Mouse (Mus musculus) lung, postnatal 0 days (tissue): ENCODE results near the gene Edar. TPM values are rescaled to one million over a fixed set of nuclear protein-coding genes. Genes with fewer than 3 reads are reported as not detected.

ENCODE experiments used
- ATAC-seq: fragments of 200-750 bp; cut with Nextera tagmentation; 2 replicates; pipeline ENCODE4 v1.8.0; 2017; ENCODE audit warnings: moderate library complexity
- DNase-seq: peaks from one replicate; pipeline ENCODE4 v3.0.0-alpha.2; 2016; ENCODE audit warnings: low spot score
- H3K27ac ChIP-seq: fragments of 300-500 bp; sonication (generic); 2 replicates; pipeline ENCODE4 v1.5.1; 2014; ENCODE audit warnings: antibody characterized with exemption, mild to moderate bottlenecking, low read length, mixed read lengths
- H3K27me3 ChIP-seq: fragments of 300-500 bp; sonication (generic); replicated peaks from 2 replicates; pipeline ENCODE4 v1.6.1; 2014; ENCODE audit warnings: low read length, mixed read lengths; ENCODE audit not compliant: insufficient read depth
- H3K36me3 ChIP-seq: fragments of 300-500 bp; sonication (generic); 2 replicates; pipeline ENCODE4 v1.6.1; 2014; ENCODE audit warnings: low read length, mixed read lengths; ENCODE audit not compliant: insufficient read depth
- H3K4me1 ChIP-seq: fragments of 300-500 bp; sonication (generic); 2 replicates; pipeline ENCODE4 v1.6.1; 2014; ENCODE audit warnings: antibody characterized with exemption, low read depth, low read length, mixed read lengths; ENCODE audit not compliant: insufficient read depth
- H3K4me2 ChIP-seq: fragments of 300-500 bp; sonication (generic); replicated peaks from 2 replicates; pipeline ENCODE4 v1.6.1; 2014; ENCODE audit warnings: low read depth, mild to moderate bottlenecking, low read length, moderate library complexity, mixed read lengths
- H3K4me3 ChIP-seq: fragments of 300-500 bp; sonication (generic); 2 replicates; pipeline ENCODE4 v1.5.1; 2014; ENCODE audit warnings: low read depth, low read length
- H3K9ac ChIP-seq: fragments of 300-500 bp; sonication (generic); replicated peaks from 2 replicates; pipeline ENCODE4 v1.6.1; 2014; ENCODE audit warnings: low read depth, mild to moderate bottlenecking
- H3K9me3 ChIP-seq: fragments of 300-500 bp; sonication (generic); 2 replicates; pipeline ENCODE4 v1.6.1; 2016; ENCODE audit warnings: low read length, mixed read lengths
- CTCF ChIP-seq: IDR thresholded peaks from 2 replicates; pipeline ENCODE4 v1.5.1; 2016; ENCODE audit warnings: antibody characterized with exemption, mild to moderate bottlenecking
- EP300 ChIP-seq: IDR thresholded peaks from 2 replicates; pipeline ENCODE4 v1.6.1; 2016; ENCODE audit warnings: antibody characterized with exemption, mild to moderate bottlenecking, control low read depth
- WGBS: fragments of 180-500 bp; shearing (Covaris S2); extraction: QIAGEN DNeasy Blood & Tissue Kit; methylation state at CpG from one replicate; pipeline ENCODE4 v1.1.7; 2014; 5-methylcytosine and 5-hydroxymethylcytosine counted together
- polyA plus RNA-seq: library from polyadenylated mRNA; unstranded; fragments of >200 nt; fragmentation: Nextera tagmentation; extraction: Ambion mirVana; gene quantifications from 2 replicates; pipeline ENCODE4 v1.2.1, GENCODE M21; 2015

Edar gene
- polyA plus RNA-seq, 1 experiment from 2014 or later, result 0.51 TPM

DNA sequence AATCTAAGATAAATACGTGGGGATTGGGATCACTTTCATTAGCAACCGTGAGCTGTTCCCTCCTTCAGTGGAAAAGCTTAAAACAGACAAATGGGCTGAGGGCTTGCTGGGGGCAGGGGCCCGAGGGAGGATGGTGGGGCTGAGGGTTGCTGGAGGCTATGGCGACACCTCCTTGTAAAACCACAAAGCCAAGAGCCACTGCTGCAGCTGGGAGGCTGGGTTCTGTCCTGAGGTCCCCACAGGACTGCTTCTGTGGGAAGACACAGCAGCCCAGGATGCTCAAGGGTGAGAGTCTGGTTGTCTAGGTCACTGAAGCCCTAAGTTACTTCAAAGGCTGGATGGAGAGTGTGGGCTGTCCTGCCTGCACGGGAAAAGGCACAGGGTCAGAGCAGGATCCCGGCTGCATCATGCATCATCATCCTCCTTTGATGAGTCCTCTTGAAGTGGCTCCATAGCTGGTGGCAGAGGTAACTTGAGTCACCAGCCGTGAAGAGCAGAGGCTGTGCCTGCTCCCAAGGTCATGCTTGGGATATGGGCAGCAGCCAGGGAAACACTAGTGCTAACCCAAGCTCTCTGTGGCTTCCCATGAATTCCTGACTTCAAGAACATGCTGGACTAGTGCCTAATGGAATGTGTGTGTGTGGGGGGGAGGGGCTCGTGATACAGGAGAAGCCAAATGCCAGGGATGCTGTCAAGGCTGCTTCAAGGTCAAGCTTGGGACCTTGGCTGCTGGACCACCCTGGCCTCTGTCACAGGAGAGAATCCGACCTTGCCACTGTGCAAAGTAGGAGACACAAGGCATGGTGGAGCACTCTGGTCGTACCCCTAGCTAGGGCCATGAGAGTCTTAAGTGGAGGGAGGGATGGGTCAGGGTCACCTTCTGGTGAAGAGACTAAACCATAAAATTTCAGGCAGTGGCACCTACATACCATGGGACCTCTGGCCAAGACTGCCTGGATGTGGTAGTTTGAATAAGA lies 22.7 kb downstream of the Edar start:
- TF ChIP-seq CTCF, result no peak
- TF ChIP-seq EP300, result no peak
- Histone ChIP-seq H3K4me2 (no peak overlapping the region; the same call in 1 of the 2 replicates), H3K27me3 (no peaks in the 10 kb centered on the region), H3K4me3 (no peak overlapping the region), H3K36me3 (no peaks in the 10 kb centered on the region), H3K4me1 (no peaks in the 10 kb centered on the region), H3K9me3 (no peaks in the 10 kb centered on the region), H3K27ac (no peak overlapping the region), H3K9ac (no peak overlapping the region)
- DNase-seq (no peak), ATAC-seq (peak; percentile 56)
- whole genome bisulfite sequencing, result 24% methylated on average over 10 of the region's 10 CpGs

DNA sequence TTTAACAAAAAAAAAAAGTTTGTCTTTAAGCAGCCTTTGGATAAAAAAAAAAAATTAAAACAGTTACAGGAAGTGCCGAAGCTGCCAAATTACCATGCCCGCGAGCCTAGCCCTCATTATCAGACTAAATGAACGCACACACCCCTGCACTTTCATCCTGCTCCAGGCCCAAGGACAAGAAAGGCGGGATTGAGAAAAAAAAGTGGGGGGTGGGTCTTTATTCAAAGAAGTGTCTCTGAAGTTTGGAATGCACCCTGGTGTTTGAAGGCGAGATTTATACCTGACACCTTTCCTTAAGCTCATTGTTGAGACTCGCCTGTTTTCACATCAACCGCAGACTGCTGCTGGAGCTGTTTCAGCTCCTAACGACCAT lies 23.4 kb downstream of the Edar start:
- H3K4me2 ChIP-seq, result no peak overlapping the region; the same call in 1 of the 2 replicates
- H3K9me3 ChIP-seq, result no peaks in the 10 kb centered on the region
- ATAC-seq (no peak), DNase-seq (peak; percentile 21)
- no peaks in the 10 kb centered on the region for H3K36me3 ChIP-seq
- WGBS, result 3% methylated on average over 9 of the region's 9 CpGs
- no peak for TF ChIP-seq EP300
- TF ChIP-seq CTCF, result no peak
- no peaks in the 10 kb centered on the region for H3K4me1 ChIP-seq
- H3K4me3 ChIP-seq, result no peak overlapping the region
- no peaks in the 10 kb centered on the region for H3K27me3 ChIP-seq
- no peak overlapping the region for H3K9ac ChIP-seq
- no peak overlapping the region for H3K27ac ChIP-seq

DNA sequence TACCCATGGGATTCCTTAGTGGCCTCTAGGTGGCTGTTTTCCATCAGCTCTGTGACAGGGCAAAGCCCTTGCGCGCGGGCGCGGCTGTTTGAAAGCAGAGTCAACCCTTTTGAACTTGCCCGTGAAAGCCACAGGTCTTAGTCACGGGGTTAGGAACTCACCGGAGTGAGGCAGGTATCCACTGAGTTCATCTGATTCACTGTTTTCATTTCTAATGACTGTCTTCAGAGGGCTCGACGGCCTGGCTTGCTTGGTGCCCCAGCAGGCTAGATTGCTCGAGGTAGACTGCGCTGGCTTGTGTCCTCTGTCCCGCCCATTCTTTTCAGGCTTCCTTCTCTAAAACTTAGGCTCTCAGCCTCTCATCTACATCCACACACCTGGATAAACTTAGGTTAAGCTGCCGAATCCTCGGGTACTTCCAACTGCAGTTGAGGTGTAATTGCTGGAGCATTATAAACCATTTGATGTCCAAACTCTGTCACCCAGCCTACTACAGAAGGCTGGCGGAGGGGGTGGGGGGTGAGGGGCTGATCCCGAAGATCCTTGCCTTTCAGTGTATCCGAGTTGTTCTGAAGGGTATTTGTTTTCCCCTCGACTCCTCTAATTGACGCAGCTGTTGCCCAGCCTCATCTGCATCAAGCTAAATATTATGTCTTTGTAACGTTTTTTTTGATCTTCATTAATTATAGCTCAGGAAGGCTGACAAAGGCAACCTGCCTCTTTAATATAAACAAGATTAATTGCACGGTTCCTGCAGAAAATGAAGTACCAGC lies 24.0 kb downstream of the Edar start:
- H3K4me1 ChIP-seq, result no peaks in the 10 kb centered on the region
- no peaks in the 10 kb centered on the region for H3K9me3 ChIP-seq
- 9% methylated on average over 22 of the region's 22 CpGs for WGBS
- no peak overlapping the region for H3K9ac ChIP-seq
- TF ChIP-seq EP300 (no peak), CTCF (no peak)
- peak overlapping the region; percentile 43 for H3K4me2 ChIP-seq
- H3K27me3 ChIP-seq, result no peaks in the 10 kb centered on the region
- H3K4me3 ChIP-seq, result no peak overlapping the region
- no peak for ATAC-seq
- DNase-seq, result peak; percentile 25
- H3K36me3 ChIP-seq, result no peaks in the 10 kb centered on the region
- no peak overlapping the region for H3K27ac ChIP-seq

DNA sequence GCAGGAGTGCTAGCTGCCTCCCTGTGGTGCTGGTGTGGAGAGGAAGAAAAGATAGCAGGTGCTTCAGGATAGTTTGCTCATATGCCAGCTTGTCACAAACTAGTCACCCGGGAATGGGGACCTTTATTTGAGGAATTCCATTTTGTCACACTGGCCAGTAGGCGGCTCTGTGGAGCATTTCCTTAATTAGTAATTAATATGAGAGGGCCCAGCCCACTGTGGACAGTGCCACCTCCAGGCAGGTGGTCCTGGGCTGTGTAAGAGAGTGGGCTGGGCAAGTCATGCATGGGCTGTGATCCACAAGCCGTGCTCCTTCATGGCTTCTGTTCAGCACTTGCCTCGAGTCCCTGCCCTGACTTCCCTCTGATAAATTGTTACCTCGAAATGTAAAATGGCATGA lies 26.7 kb downstream of the Edar start:
- Histone ChIP-seq H3K27me3 (no peaks in the 10 kb centered on the region), H3K36me3 (no peaks in the 10 kb centered on the region), H3K27ac (no peak overlapping the region), H3K9me3 (no peaks in the 10 kb centered on the region), H3K4me3 (no peak overlapping the region), H3K9ac (no peak overlapping the region), H3K4me1 (no peaks in the 10 kb centered on the region), H3K4me2 (no peak overlapping the region)
- no peak for TF ChIP-seq EP300
- peak; percentile 29; the same call in 1 of the 2 replicates for TF ChIP-seq CTCF
- ATAC-seq, result no peak
- 73% methylated on average over 5 of the region's 5 CpGs for WGBS
- no peak for DNase-seq

DNA sequence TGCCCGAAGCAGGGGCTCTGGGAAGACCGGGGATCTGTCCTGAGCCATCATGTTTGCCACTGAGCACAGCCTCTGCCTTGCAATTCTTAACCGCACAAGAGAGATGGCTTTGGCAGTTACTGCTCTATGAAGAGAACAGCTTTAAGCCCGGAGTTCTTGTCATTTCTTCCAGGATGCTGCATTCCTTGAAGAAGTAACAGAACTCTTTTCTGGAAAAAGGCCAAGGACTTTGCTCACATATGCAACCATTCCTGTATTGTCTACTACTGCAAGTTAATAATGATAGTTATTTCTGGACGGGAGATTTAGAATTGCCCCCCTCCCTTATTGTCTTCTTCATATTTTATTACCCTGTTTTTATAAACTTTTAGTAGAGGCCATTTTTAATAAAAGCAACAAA lies 30.8 kb downstream of the Edar start:
- no peaks in the 10 kb centered on the region for H3K4me1 ChIP-seq
- ATAC-seq (no peak), DNase-seq (no peak)
- 52% methylated on average over 5 of the region's 5 CpGs for WGBS
- H3K9ac ChIP-seq, result no peak overlapping the region
- no peak overlapping the region for H3K4me2 ChIP-seq
- no peak overlapping the region for H3K27ac ChIP-seq
- H3K4me3 ChIP-seq, result no peak overlapping the region
- H3K36me3 ChIP-seq, result no peaks in the 10 kb centered on the region
- H3K27me3 ChIP-seq, result 0 out of 2 replicates have a peak, but pooled peaks cover 3% of the 10 kb centered on the region
- TF ChIP-seq EP300 (no peak), CTCF (no peak)
- H3K9me3 ChIP-seq, result no peaks in the 10 kb centered on the region

DNA sequence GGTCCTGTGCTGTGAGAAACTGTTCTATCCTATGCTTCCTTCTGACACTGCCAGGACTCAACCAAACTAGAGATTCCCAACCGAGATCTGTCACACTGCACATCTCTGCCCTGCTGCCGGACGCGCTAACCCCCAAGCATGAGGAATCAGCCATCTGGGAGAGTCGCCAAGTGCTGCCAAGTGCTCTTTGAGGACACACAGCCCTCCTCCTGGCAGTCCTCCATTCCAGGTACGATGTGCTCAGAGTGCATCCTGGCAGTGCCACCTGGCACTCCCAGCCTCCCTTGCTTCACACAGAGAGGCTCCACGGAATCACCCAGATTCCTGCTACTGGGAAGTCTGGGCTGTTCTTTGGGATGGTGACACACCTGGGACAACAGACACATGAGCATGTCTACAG lies 31.3 kb downstream of the Edar start:
- 34% methylated on average over 7 of the region's 7 CpGs for WGBS
- peak; percentile 36 for DNase-seq
- Histone ChIP-seq H3K4me3 (no peak overlapping the region), H3K27me3 (0 out of 2 replicates have a peak, but pooled peaks cover 3% of the 10 kb centered on the region), H3K27ac (no peak overlapping the region), H3K4me2 (no peak overlapping the region), H3K9ac (no peak overlapping the region), H3K36me3 (no peaks in the 10 kb centered on the region), H3K4me1 (no peaks in the 10 kb centered on the region), H3K9me3 (no peaks in the 10 kb centered on the region)
- no peak for TF ChIP-seq EP300
- TF ChIP-seq CTCF, result no peak
- ATAC-seq, result no peak
